In the genomic region with DNA sequence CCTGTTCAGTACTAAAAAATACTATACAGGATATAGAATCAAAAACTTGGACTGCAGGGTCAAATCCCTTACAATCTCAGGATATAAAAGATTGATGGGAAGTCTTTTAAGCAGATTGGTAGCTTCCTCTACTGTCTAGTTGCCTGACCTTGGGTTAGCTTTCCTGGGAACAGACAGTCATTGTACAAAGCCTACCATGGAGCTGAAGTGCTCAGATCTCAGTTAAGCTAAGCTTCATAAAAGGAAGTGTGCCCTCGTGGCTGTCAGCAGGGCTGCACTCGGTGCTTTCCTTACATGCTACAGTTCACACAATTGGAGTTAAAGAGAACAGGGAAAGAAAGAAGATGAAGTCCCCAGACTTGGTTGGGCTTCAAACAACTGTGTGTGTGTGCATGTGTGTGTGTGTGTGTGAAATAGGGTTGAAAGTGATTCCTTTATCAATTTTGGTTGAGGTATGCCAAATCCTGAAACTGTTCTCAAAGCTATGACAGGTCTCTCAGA, we compare ENCODE assay signal across 19 mouse cellular contexts.
"Had no signal": no experiment of that assay in that cellular context is flagged by ENCODE, and none has a peak within 500 bp of the region (broad histone marks: within the 10 kb centered on the region; RNA-seq: fewer than 3 reads in every experiment).

No protein-coding gene starts in this region.

- H3K4me3 ChIP-seq: layer of hippocampus, adult 2 months; left cerebral cortex, adult 2 months; liver, embryonic 13.5 days; neural tube, embryonic 12.5 days; neural tube, embryonic 15.5 days had no signal

- H3K4me1 ChIP-seq: liver, embryonic 13.5 days; neural tube, embryonic 12.5 days; neural tube, embryonic 15.5 days had no signal

- ATAC-seq: lung, postnatal 0 days had no signal

- H3K9me3 ChIP-seq: liver, embryonic 13.5 days; neural tube, embryonic 12.5 days; neural tube, embryonic 15.5 days had no signal

- DNase-seq: kidney, adult 11 months; kidney, adult 8-10 months; kidney, postnatal 25 days; layer of hippocampus, postnatal 36 days; liver, embryonic 13.5 days; lung, embryonic 14.5 days; right cerebral cortex, adult 18-20 months; right cerebral cortex, postnatal 14 days; right cerebral cortex, postnatal 4 days; thymus, adult 2 months; thymus, postnatal 14 days; thymus, postnatal 4 days had no signal

- H3K9ac ChIP-seq: liver, embryonic 13.5 days; lung, embryonic 14.5 days; neural tube, embryonic 12.5 days; neural tube, embryonic 15.5 days had no signal

- H3K27me3 ChIP-seq: liver, embryonic 13.5 days; neural tube, embryonic 12.5 days; neural tube, embryonic 15.5 days had no signal

- H3K36me3 ChIP-seq: liver, embryonic 13.5 days; neural tube, embryonic 12.5 days; neural tube, embryonic 15.5 days had no signal

- H3K27ac ChIP-seq: layer of hippocampus, adult 2 months; left cerebral cortex, adult 2 months; liver, embryonic 13.5 days; macrophage; neural tube, embryonic 12.5 days; neural tube, embryonic 15.5 days; stomach, postnatal 0 days had no signal

- H3K4me2 ChIP-seq: liver, embryonic 13.5 days; lung, embryonic 14.5 days; neural tube, embryonic 12.5 days; neural tube, embryonic 15.5 days had no signal
